Mouse (Mus musculus) megakaryocyte-erythroid progenitor cell, adult 5 weeks (primary cell): ENCODE results near the gene Ang2. TPM values are rescaled to one million over a fixed set of nuclear protein-coding genes. Genes with fewer than 3 reads are reported as not detected.

Experiments used
- polyA plus RNA-seq: library from polyadenylated mRNA; stranded (reverse); fragments of >175 nt; gene quantifications from 2 replicates; pipeline ENCODE4 v1.2.3, GENCODE M21; 2012

Ang2 gene
- not detected in 2 replicates for polyA plus RNA-seq

GRCm38 (mm10) chr14:51199098-51200023, at the start of gene Ang2:
Gene Ang2 (minus strand): TSS chr14:51199148.

GRCm38 (mm10) chr14:51203115-51203514, 4.2 kb upstream of the Ang2 start, which contains the start of gene Ear14:
Gene Ear14 (plus strand): TSS chr14:51203391.

GRCm38 (mm10) chr14:51161976-51162375, 37.0 kb downstream of the Ang2 start, which contains the start of gene Rnase2b:
Gene Rnase2b (plus strand): TSS chr14:51162260.

DNA sequence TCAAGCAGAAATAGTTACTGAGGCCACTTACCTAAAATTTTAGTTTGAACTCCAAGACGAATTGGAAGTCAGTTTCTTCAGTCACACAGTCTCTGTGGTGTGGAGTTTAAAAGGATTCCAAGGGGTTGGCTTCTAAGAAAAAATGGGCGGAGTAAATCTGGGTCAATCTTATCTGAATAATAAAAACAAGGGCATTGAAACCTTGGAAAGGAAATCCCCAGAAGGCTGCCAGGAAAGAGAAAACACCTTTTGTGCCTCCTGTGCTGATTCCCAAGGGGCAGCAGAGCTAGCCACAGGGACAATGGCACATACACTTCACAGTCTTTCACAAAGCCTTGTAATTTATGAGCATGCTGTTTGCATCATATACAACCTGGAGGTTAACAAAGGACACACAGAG, 52.3 kb downstream of the Ang2 start, which contains the start of gene Rnase1:
Gene Rnase1 (minus strand): TSS at position 101 of the 400 bp plus-strand sequence.

Other genes with a start within 250 kb of the Ang2 start
- gene Pnp2, start 243.2 kb downstream of the Ang2 start, polyA plus RNA-seq = 0.09 and 0.71 TPM in 2 replicates
- gene Rnase10, start 191.4 kb downstream of the Ang2 start, polyA plus RNA-seq = 0.11 TPM in 1 of 2 replicates, not detected in the other
- not detected in 2 replicates for gene Rnase9, start 157.3 kb downstream of the Ang2 start, polyA plus RNA-seq
- gene Rnase11, start 149.0 kb downstream of the Ang2 start, polyA plus RNA-seq = not detected in 2 replicates
- gene Rnase12, start 141.5 kb downstream of the Ang2 start, polyA plus RNA-seq = 0.18 TPM in 1 of 2 replicates, not detected in the other
- gene Olfr750, start 124.7 kb downstream of the Ang2 start, polyA plus RNA-seq = not detected in 2 replicates
- gene Rnase4, start 108.1 kb downstream of the Ang2 start, polyA plus RNA-seq = 0.25 and 0.35 TPM in 2 replicates
- gene Ang, start 108.0 kb downstream of the Ang2 start, polyA plus RNA-seq = 0.15 TPM in 1 of 2 replicates, not detected in the other
- not detected in 2 replicates for gene Eddm3b, start 84.7 kb downstream of the Ang2 start, polyA plus RNA-seq
- gene Rnase6, start 75.2 kb downstream of the Ang2 start, polyA plus RNA-seq = 1.7 TPM in 2 replicates
- gene Rnase1, start 52.4 kb downstream of the Ang2 start, polyA plus RNA-seq = not detected in 2 replicates
- not detected in 2 replicates for gene Rnase2b, start 36.9 kb downstream of the Ang2 start, polyA plus RNA-seq
- not detected in 2 replicates for gene Ear14, start 4.2 kb upstream of the Ang2 start, polyA plus RNA-seq
- not detected in 2 replicates for gene Rnase2a, start 57.0 kb upstream of the Ang2 start, polyA plus RNA-seq
- not detected in 2 replicates for gene Gm7247, start 162.6 kb upstream of the Ang2 start, polyA plus RNA-seq
- gene Vmn2r88, start 211.7 kb upstream of the Ang2 start, polyA plus RNA-seq = not detected in 2 replicates